Mouse (Mus musculus): ENCODE results near the gene Nav3.

DNA sequence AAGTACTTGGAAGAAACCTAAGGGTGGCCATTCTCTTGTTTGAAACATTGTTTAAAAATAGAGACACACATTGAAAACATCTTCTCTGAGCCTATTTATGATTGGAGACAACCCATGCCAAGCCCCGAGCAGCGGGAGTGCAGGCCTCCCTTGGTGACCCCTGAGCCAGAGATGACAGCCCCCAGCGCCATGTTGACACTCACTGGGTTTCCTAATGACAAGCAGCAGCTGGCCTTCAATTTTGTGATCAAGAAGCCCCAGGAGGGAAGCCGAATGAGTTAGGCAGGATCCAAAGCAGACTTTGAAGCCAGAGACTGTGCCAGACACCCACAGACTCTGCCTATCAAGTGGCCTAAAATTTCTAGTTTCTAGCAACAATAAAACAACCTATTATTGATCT is 263.1 kb downstream of the Nav3 start:
- TF ChIP-seq CTCF (IDR thresholded peaks at IDR 0.05; ENCODE audit: borderline replicate concordance, extremely low read depth, insufficient read depth, insufficient read length) (no peak), POLR2A (IDR thresholded peaks at IDR 0.05; ENCODE audit: borderline replicate concordance, extremely low read depth, insufficient read depth, insufficient read length, poor library complexity, severe bottlenecking) (no peak)
